Mouse (Mus musculus) left cerebral cortex, adult 2 months (tissue): ENCODE measurements around the gene Plod1. TPM values are rescaled to one million over a fixed set of nuclear protein-coding genes. Genes with fewer than 3 reads are reported as not detected.

Source experiments
- DNase-seq, 2 experiments: peaks; one replicate each; pipeline ENCODE4 v3.0.0; 2021 to 2022; ENCODE audit warnings: low spot score in 2 of 2, mixed read lengths in 1 of 2; ENCODE audit errors: extremely low spot score in 1 of 2
- H3K27ac ChIP-seq: fragments of 200-600 bp; 2 replicates; pipeline ENCODE4 v1.8.1; 2022
- H3K4me3 ChIP-seq: fragments of 200-600 bp; 2 replicates; pipeline ENCODE4 v1.8.1; 2022
- CTCF ChIP-seq: fragments of 200-600 bp; IDR thresholded peaks from 2 replicates; pipeline ENCODE4 v1.8.1; 2022; ENCODE audit warnings: antibody characterized with exemption, mild to moderate bottlenecking, moderate library complexity
- intact Hi-C: fragments of 180-260 bp; cut with DNase I; formaldehyde crosslinking; loops from one replicate; pipeline ENCODE4 v1.15.1; 2025
- long read RNA-seq, 2 experiments: library from polyadenylated mRNA; stranded (forward); transcript quantifications; one replicate each; pipeline ENCODE4 v2.0.0; 2021; ENCODE audit warnings: borderline mapping rate in 2 of 2
- total RNA-seq, 2 experiments: library from RNA; stranded (reverse); gene quantifications; 2 replicates each; pipeline ENCODE4 v1.2.3; 2021

The Plod1 gene
- total RNA-seq: 10 to 100 TPM; 14.2 to 14.4 TPM
- long read RNA-seq, experiment 1, transcript Plod1-201 (19 exons, 3,243 nt): major isoform, 22 of 25 reads
- long read RNA-seq, experiment 1, partial matches to known transcripts: 0 of 25 reads
- long read RNA-seq, experiment 1, other reads (novel, unspliced or antisense): 3 of 25 reads
- long read RNA-seq, experiment 2, transcript Plod1-201 (19 exons, 3,243 nt): major isoform, 16 of 19 reads
- long read RNA-seq, experiment 2, partial matches to known transcripts: 1 of 19 reads
- long read RNA-seq, experiment 2, other reads (novel, unspliced or antisense): 2 of 19 reads

DNA sequence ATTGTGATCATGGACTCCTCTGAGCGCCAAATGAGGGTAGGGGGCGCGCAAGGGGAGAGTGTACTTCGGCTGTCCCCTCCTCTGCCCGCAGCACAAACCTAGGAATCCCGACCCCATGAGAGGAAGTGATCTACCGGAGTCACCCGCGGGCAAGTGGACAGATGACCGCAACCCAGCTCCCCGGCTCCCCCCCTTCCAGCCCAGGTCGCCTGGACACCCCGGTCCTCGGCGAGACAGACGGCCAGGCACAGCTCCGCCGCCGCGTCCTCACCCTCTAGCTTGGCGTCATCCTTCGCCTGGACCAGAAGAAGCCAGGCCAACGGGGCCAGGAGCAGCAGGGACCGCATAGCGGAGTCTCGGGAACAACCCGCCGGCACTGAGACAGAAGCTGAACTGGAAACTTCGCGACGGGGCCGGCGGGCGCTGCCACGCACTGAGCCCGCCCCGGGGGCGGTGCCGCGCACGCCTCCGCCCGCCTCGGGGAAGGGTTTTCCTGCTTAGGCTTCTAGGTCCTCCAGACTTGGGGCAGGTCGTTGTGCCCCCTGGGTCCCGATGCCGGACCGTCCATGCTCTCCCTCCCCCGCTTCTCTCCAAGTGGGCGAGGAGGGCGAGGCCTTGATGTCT is at the start of gene Plod1:
TSS of gene Plod1 (minus strand) at position 437 of the 624 bp plus-strand sequence.
- no peak for TF ChIP-seq CTCF
- peak; percentile 75 to 77 for DNase-seq
- Histone ChIP-seq H3K4me3 (peak within 1 kb of the TSS; percentile 66), H3K27ac (peak within 1 kb of the TSS; percentile 80)
- intact Hi-C loops: no loop called here

DNA sequence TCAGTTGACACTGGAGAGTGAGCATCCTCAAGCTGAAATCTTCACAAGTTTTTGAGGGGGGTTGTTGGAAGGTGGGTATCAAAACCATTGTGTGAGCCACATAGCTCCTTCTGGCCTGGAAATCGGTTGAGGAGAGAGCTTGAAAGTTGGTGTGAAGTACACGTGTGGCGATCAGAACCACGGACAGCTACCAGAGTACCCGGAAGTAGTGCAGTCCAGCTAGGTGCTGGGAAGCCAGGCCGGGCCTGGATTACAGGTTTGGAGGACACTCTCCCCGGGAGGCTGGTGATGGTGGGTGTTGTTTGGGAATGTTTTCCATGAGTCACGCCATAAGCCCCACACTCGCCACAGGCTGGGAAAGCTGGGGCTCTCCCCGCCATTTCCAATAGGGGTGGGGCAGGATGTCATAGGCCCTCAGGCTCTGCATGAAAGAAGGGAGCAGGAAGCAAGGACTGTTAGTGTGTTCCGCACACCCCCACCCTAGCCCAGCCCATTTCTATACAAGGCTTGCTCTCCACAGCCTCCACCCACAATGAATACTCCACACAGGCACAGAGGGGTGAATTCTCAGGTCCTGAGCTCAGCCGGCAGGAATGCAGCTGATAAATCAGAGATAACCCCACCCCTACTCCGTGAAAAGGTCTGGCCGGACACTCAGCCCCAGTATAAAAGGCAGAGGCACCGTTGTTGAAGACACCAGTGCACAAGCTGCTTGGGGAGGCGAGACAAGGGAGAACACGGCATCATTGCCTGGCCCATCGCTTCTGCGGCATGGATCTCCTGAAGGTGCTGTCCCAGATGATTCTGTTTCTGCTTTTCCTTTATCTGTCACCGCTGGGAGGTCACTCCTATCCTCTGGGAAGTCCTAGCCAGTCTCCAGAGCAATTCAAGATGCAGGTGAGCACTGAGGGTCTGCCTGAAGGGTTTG is 48.9 kb upstream of the Plod1 start, which contains the start of gene Nppb:
TSS of gene Nppb (plus strand) at position 584 of the 928 bp plus-strand sequence.
- H3K4me3 ChIP-seq: no peak within 1 kb of the TSS

DNA sequence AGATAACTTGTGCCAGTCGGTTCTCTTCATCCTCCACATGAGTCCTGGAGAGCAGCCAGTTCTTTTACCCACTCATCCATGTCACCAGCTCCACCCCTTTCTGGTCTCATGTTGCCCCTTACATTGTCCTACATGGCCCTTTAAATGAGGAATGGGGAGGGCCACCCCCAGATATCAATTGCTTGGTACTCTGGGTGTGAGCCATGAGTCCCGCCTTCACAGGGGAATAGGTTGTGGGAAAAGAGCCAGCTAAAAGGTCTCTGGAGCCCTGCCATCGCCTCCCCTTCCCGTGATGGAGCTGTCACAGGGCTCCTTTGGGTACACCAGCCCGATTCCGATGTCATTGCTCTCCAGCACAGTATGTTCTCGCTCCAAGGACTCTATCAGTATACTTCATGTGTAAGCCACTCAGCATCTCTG is 42.9 kb upstream of the Plod1 start:
- Histone ChIP-seq H3K27ac (no peak overlapping the region), H3K4me3 (no peak overlapping the region)
- intact Hi-C loops: no loop called here
- no peak for DNase-seq
- no peak for TF ChIP-seq CTCF

More for the DNA sequence above, 48.9 kb upstream of the Plod1 start, which contains the start of gene Nppb:
- intact Hi-C loops: no loop called here
- DNase-seq: no peak
- no peak within 1 kb of the TSS for H3K27ac ChIP-seq
- TF ChIP-seq CTCF: no peak

GRCm38 (mm10) chr4:147978391-147978790 is 41.8 kb upstream of the Plod1 start:
- no peak for DNase-seq
- intact Hi-C loops: no loop called here
- TF ChIP-seq CTCF: no peak
- Histone ChIP-seq H3K4me3 (no peak overlapping the region), H3K27ac (no peak overlapping the region)

DNA sequence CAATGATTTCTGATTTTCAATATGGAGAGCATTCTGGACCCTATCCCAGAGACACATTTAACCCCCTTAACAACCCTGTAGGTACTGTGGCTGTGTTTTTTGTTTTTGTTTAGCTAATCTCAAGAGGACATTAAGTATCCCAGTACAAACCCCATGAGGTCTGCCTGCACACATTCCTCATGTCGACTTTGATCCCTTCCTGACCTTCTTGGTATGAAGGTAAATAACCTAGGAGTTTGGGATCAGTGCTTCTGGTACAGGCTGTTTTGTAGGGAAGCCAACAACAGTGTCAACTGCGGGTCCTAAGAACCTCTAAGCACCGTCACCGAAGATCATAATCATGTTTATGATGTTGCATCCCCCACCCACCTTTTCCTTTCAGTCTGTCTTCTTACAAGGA is 41.2 kb upstream of the Plod1 start:
- TF ChIP-seq CTCF: no peak
- intact Hi-C loops: no loop called here
- no peak overlapping the region for H3K4me3 ChIP-seq
- no peak overlapping the region for H3K27ac ChIP-seq
- DNase-seq: no peak

GRCm38 (mm10) chr4:147976237-147976636 is 39.7 kb upstream of the Plod1 start:
- no peak overlapping the region for H3K27ac ChIP-seq
- intact Hi-C loops: no loop called here
- no peak for TF ChIP-seq CTCF
- no peak for DNase-seq
- no peak overlapping the region for H3K4me3 ChIP-seq

- intact Hi-C loops: no loop called here
- TF ChIP-seq CTCF: no peak
- no peak for DNase-seq
- no peak overlapping the region for H3K4me3 ChIP-seq
- H3K27ac ChIP-seq: no peak overlapping the region
Observed at GRCm38 (mm10) chr4:147969337-147969736, 32.8 kb upstream of the Plod1 start.

DNA sequence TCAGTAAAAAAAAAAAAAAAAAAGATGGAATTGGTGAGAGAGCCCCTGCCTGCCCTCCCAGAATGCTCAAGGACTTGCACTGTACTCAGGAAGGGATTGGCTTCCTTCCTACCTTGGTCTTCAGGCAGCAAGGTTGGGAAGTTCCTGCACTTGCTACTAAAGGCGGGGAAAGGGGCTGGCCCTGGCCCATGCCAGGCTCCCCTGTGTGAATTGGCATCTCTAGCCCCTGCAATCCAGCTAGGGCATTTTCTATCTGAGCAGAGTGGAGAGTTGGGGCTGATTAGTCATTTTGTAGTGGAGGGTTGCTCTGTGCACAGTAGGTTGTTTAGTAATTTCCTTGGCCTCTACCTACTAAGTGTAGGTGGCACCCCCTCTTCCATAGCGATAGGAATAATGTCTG is 32.2 kb upstream of the Plod1 start:
- intact Hi-C loops: no loop called here
- Histone ChIP-seq H3K27ac (no peak overlapping the region), H3K4me3 (no peak overlapping the region)
- no peak for DNase-seq
- TF ChIP-seq CTCF: no peak

DNA sequence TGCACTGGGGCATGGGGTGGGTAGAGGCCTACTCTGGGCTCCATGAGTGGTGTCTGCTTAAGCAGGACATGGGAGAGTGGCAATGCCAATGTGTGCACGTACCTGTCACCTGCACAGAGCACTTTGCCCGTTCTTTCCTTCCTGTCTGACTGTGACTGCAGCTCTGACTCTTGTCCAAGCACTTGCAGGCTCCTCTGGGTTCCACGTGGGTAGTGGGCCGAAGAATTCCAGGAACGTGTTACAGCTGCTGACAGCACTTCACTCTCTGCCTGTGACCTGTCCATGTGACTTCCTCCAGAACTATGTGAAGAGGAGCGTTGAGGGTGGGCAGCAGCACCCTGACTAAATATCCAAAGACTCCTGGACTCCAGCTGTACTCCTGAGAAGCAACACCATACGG is 29.1 kb upstream of the Plod1 start:
- Histone ChIP-seq H3K4me3 (no peak overlapping the region), H3K27ac (no peak overlapping the region)
- intact Hi-C loops: no loop called here
- DNase-seq: no peak
- no peak for TF ChIP-seq CTCF

DNA sequence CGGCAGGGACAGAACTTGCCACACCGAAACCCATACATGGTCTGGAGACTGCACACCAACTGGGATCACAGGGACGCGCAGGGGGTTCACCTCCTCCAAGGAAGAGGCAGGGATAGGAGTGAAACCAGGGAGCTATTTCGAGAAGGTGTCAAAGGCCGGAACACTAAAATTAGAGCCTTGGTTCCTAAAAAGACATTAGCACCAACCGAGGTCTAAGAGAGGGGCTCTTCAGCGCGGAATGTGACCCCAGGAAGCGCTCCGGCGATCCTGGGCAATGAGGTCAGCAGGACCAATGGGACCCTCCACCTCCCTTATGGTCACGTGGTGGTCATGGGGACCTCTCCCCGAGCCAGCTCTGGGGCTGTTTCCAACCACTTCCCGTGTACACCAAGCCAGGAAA is 27.1 kb upstream of the Plod1 start:
- Histone ChIP-seq H3K27ac (no peak overlapping the region), H3K4me3 (no peak overlapping the region)
- TF ChIP-seq CTCF: no peak
- DNase-seq: no peak
- intact Hi-C loops: no loop called here

GRCm38 (mm10) chr4:147962781-147963180 is 26.2 kb upstream of the Plod1 start:
- DNase-seq: no peak
- Histone ChIP-seq H3K27ac (no peak overlapping the region), H3K4me3 (no peak overlapping the region)
- intact Hi-C loops: no loop called here
- TF ChIP-seq CTCF: no peak
